Mouse (Mus musculus): ENCODE measurements around the gene Cntn1.
"Not testable (repeated sequence)": the region's sequence is repeated elsewhere in the genome, so short reads cannot be mapped to it uniquely, and the experiment has no call there.

GRCm38 (mm10) chr15:92348453-92348852 lies 297.5 kb downstream of the Cntn1 start:
- TF ChIP-seq CTCF (IDR thresholded peaks at IDR 0.05; ENCODE audit: low read depth); EP300 (optimal IDR thresholded peaks at IDR 0.05): not testable (repeated sequence)
